25 mouse cellular contexts compared by ENCODE assay signal in the genomic region with DNA sequence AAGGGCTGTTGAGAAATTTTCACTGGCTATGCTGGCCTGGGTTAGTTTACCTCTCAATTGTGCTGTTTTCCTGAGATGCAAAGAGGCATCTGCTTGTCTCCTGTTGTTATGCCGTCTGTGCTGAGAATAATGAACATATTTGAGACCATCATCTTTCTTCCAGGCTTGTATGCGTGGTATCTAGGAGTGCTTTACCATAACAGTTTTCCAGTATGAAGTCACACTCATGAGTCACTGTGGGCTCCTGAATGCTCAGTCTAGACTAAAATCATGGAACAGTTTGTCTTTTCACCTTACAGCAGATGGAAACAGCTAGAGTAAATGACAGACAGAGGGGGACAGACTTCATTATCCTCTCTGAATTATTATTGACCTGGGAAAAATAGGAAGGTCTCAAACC.
"Had no signal": no experiment of that assay in that cellular context is flagged by ENCODE, and none has a peak within 500 bp of the region (broad histone marks: within the 10 kb centered on the region; RNA-seq: fewer than 3 reads in every experiment).

No protein-coding gene starts in this region.

- H3K4me3 ChIP-seq: heart, embryonic 10.5 days; heart, embryonic 13.5 days; heart, embryonic 15.5 days; hindbrain, embryonic 13.5 days; hindbrain, embryonic 15.5 days; kidney, embryonic 15.5 days; limb, embryonic 13.5 days; limb, embryonic 15.5 days; liver, embryonic 12.5 days had no signal

- DNase-seq: gastrocnemius, postnatal 14 days; gastrocnemius, postnatal 36 days; heart, adult 18-20 months; heart, postnatal 14 days; heart, postnatal 36 days; kidney, adult 11 months; kidney, adult 2 months; kidney, adult 9 months; kidney, postnatal 14 days; kidney, postnatal 36 days; layer of hippocampus, adult 9-11 months; layer of hippocampus, postnatal 36 days; left cerebral cortex, postnatal 4 days had no signal

- H3K27ac ChIP-seq: heart, embryonic 10.5 days; heart, embryonic 13.5 days; heart, embryonic 15.5 days; hindbrain, embryonic 13.5 days; hindbrain, embryonic 15.5 days; hindbrain, postnatal 0 days; kidney, embryonic 15.5 days; kidney, postnatal 0 days; limb, embryonic 13.5 days; limb, embryonic 15.5 days; liver, embryonic 12.5 days; liver, embryonic 14.5 days had no signal
